Mouse (Mus musculus): Measurements from ENCODE around the gene Reep1. TPM values are rescaled to one million over a fixed set of nuclear protein-coding genes. Genes with fewer than 3 reads are reported as not detected.

Reep1 gene
- total RNA-seq, 2 experiments from 2014 or later: 173 to 187 TPM

DNA sequence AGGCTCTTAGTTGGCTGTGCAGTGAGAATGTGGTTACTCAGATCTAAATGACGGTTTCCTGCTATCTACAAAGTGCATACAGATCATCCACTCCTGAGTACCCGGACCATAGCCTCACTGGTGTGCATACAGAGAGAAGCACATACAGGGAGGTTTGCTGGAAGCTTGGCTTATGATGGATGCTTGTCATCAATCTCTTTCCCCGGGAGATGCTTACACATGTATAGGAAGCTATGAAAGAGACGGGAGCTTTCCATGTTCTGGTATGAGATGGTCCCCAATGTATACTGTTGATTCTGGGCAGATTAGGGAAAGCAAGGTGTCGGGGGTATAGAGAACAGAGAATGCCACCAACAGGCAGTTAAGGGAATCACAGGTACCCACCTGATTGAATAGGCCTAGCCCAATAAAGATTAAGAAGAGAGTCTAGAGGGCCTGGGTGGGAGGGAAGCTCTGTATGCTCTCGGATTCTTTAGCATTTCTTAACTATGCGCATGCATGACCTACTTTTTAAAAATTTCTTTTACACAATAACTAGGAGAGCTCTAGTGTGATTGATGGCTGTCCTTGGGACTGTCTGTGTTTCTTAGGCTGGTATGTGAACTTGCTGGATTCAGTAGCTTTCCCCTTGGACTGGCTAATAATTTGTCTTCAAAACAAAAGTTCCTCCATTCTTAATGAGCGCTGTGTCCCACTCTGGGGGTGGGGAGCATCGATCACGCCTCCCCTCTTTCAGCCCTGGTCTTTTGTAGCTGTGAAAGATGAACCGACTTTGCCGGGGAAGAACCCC is 62.7 kb downstream of the Reep1 start:
- intact Hi-C loops (cut with DNase I): loop anchor here (5.0 kb wide), 1 partner anchor 63 kb away; the partner anchor contains the start of gene Reep1
- DNase-seq (ENCODE audit: extremely low spot score in 1 of 2, low spot score in 2 of 2): no peak

DNA sequence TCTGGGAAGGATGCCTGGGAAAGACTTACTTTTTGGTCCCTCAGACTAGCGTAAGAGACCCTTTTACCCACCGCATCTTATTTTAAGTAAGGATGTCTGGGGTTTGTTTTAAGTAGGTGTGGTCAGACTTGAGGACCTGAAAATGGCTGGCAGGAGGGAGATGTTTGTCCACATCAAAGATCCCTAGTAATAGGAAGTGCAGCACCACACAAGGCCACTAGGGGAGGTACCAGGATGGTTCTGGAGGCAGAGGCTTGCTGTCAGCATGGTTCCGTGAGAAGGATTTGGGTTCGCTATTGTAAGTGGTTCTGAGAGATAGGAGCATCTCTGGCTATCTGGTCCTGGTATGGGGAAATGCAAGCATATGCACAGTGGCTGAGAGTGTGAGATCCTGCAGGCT is 63.5 kb downstream of the Reep1 start:
- intact Hi-C loops (cut with DNase I): loop anchor here (5.0 kb wide), 1 partner anchor 64 kb away; the partner anchor contains the start of gene Reep1
- no peak for DNase-seq (ENCODE audit: extremely low spot score in 1 of 2, low spot score in 2 of 2)

DNA sequence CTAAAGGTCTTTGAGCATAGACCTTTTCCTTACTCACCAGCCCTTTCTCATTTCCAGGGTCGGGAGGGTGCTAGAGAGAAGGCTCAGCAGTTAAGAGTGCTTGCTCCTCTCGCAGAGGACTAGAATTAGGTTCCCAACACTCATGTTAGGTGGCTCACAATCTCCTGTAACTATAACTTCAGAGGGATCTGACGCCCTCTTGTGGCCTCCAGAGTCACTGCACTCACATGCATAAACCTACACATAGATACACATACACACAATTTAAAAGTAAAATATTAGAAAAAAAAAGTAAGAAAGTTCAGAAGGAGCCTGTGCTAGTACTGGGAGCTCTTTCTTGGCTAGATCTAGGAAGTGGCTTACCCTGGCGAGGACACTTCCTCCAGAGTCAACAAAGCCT is 63.9 kb downstream of the Reep1 start:
- intact Hi-C loops (cut with DNase I): loop anchor here (5.0 kb wide), 1 partner anchor 64 kb away; the partner anchor contains the start of gene Reep1

DNA sequence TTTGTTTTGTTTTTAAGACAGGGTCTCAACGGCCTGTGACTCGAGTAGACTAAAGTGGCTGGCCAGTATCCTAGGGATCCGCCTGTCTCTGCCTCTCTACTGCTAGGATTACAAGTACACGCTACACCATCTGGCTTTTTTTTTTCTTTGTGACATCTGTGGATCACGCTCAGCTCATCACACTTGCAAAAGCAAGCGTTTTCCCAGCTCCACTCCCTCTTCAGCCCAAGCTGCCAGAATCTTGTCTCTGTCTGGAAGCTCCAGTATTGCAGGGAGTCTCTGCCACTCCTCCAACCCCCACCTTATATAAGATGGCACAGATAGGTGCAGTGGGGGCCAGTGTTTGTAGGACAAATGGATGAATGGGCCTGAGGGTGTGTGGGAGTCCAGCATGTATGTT is 64.8 kb downstream of the Reep1 start:
- intact Hi-C loops (cut with DNase I): loop anchor here (5.0 kb wide), 1 partner anchor 65 kb away; the partner anchor contains the start of gene Reep1
- DNase-seq (ENCODE audit: extremely low spot score in 1 of 2, low spot score in 2 of 2): peak; percentile 45 to 63

More for the DNA sequence above, 63.9 kb downstream of the Reep1 start:
- no peak for DNase-seq (ENCODE audit: extremely low spot score in 1 of 2, low spot score in 2 of 2)

DNA sequence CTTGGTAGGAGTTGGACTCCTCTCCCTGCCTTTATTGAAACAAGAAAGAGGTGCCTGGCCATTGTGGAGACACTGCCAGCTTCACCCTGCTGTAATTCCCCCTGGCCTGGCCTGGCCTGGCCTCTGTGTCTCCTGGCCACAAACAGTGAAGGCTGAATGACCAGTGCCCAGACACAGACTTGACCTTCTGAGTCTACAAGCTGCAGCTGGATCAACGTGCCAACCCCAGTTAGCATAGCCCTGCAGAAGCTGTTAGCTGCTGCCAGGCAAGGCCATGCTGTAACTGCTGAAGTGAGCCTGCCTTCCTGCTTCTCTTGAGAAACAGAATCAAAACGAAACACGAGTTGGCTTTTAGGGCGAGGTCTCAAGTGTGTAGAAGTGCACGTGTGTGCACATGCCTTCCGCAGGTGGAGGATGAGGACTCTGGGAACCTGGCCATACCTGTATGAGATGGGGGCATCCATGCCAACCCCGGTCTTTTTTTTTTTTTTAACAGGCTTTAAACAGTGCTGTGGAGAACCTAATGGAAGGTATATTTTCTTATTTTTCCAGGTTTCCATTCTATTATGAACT is 65.4 kb downstream of the Reep1 start:
- DNase-seq (ENCODE audit: extremely low spot score in 1 of 2, low spot score in 2 of 2): no peak
- intact Hi-C loops (cut with DNase I): loop anchor here (5.0 kb wide), 1 partner anchor 65 kb away; the partner anchor contains the start of gene Reep1

DNA sequence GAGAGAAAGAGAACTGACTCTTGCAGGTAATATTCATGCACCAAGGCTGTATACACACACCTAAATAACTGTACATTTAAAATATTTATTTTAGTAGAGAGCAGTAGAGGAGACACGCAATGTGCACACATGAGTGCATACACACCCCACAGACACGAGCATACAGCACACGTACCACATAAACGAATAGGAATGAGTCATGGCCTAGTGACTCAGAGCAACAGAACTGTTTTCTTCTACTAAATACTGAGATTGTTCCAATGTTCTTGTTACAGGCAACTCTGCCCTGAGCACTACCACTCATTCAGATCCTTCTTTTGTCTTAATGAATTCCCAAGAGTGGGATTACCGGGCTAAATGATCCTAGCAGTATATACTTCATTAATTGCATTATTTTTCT is 70.7 kb downstream of the Reep1 start:
- no peak for DNase-seq (ENCODE audit: extremely low spot score in 1 of 2, low spot score in 2 of 2)
- intact Hi-C loops (cut with DNase I): no loop called here

DNA sequence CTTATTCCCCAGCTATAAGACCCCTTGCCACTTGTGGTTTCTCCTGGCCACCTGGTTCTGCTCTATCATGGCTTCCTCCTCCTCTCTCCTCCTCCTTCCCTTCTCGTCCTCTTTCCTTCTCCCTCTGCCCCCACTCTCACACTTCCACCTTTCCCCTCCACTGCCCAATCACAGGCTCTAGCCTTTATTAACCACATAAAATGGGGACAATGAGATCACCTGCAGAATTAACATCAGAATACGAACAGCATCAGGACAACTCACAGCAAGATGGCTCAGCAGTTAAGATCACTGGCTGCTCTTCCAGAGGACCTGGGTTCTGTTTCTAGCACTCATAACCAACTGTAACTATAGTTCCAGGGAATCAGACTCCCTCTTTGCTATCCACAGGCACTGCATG is 72.5 kb downstream of the Reep1 start:
- no peak for DNase-seq (ENCODE audit: extremely low spot score in 1 of 2, low spot score in 2 of 2)
- intact Hi-C loops (cut with DNase I): no loop called here

DNA sequence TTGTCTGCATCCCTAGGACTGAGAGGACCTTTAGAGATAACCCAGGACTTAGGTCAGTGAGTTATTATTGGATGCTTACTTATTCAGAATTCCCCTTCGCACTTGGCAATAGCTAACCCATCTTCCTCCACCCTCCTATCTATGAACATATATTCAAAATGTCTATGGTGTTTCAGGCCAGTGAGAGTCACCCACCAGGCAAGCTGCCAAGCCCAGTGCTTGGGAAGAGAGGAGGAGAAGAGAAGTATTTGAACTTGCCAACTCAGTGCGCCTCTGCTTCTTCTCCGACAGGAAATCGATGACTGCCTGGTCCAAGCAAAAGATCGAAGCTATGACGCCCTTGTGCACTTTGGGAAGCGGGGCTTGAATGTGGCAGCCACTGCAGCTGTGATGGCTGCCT is 73.1 kb downstream of the Reep1 start:
- intact Hi-C loops (cut with DNase I): no loop called here
- DNase-seq (ENCODE audit: extremely low spot score in 1 of 2, low spot score in 2 of 2): no peak

DNA sequence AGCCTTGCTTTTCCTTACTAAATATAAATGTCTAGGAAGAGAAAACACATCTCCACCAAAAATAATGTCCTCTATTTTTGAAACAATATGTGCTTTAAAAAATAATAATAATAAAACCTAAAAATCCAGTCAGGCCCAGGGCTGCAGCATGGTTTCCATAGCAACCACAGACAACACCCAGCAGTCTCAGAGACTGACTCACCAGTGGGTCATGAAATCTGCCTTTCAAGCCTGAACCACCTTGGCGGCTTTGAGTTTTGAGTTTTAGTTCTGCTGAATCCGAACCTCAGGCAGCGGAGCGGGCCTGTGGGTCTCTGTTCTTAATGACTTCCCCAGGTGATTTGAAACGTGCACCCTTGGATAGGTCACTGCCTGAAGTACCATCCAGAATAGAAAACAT is 75.8 kb downstream of the Reep1 start:
- intact Hi-C loops (cut with DNase I): no loop called here
- no peak for DNase-seq (ENCODE audit: extremely low spot score in 1 of 2, low spot score in 2 of 2)

DNA sequence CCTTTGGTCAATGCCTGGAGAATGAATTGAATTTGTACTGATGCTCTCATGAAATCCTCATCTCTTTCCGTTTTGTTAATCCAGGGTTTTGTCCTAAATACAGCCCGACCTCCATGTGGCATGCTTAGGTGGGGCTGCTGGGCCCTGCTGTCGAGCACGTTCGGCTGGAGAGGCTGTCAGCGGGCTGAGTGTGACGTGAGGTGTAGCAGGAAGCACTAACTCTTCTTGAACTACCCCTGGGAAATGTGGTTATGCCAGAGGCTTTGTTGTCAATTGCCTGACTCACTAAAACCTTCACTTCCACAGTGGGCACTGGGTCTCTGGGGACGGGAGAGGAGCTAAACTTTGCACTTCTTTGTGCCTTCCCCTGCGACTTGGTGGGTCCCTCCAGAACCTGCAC is 81.0 kb downstream of the Reep1 start:
- DNase-seq (ENCODE audit: extremely low spot score in 1 of 2, low spot score in 2 of 2): no peak
- intact Hi-C loops (cut with DNase I): no loop called here

DNA sequence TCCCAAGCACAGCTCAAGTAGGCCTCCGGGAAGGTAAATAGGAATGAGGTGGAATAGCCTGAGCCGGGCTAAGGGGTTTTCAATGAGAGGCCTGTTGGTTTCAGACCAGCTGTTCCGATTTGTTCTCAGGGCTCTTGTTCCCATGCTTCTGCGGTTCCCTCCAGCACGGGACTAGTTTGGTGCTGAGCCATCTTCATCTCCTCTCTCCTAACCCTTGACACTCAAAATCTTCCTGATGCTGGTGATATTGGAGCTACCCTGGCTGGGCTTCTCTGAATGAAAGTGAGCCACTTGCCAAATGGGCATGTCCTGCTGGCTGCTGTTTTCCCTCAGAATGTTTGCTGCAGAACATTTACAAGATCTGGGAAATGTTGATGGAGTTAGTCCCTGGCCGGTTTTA is 84.4 kb downstream of the Reep1 start:
- DNase-seq (ENCODE audit: extremely low spot score in 1 of 2, low spot score in 2 of 2): no peak
- intact Hi-C loops (cut with DNase I): no loop called here

DNA sequence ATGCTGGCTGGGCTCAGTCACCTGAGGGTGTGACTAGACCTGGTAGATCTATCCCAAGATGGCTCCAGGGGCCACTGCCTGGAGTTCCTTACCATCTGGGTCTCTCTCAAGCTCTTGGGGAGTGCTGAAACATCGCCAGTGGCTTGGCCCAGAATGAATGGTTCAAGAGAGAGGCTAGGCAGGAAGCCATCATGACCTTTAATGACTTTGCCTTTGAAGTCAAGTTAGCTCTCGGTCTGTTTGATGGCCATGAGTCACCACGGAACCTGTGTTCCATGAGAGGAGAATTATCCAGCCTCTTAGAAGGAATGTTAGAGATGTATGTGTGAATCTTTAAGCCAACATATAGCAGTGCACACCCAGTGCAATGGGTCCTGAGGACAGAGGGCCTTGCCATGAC is 92.0 kb downstream of the Reep1 start:
- intact Hi-C loops (cut with DNase I): no loop called here
- DNase-seq (ENCODE audit: extremely low spot score in 1 of 2, low spot score in 2 of 2): no peak

DNA sequence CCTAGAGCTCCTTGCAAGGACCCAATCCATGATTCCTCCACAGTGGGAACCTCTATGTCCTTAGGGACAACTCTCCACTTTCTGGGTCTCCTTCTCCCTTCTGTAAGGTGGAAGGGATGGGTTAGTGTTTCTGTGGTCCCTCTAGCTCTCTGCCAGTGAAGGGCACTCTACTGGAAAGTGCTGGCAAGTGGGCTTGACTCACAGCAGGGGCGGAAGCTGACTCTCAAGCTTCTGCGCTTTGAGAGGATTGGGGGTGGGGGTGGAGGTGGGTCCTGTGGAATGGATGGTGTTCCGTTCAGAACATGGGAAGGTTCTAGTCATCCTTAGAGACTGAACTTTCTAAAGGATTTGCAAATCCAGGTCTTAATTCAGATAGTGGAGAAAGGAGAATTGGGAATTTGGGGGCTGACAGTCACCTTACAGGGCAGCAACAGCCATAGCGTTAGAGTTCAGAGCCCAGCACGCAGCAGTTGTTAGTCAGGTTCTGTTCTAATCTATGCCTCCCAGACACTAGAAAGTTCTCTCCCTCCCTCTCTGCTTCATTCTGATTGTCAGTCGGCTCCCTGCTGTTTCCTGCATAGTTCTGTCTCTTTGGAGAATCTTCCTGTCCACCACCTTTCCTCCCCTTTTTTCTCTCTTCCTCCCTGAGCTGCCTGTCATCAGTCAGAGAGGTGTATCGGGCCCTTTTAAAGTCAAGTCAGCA is 93.8 kb downstream of the Reep1 start:
- no peak for DNase-seq (ENCODE audit: extremely low spot score in 1 of 2, low spot score in 2 of 2)
- intact Hi-C loops (cut with DNase I): loop anchor here (5.0 to 10.0 kb wide), 5 partner anchors 94 to 656 kb away; partner anchors contain the start of genes Kdm3a, Reep1 and Thnsl2

DNA sequence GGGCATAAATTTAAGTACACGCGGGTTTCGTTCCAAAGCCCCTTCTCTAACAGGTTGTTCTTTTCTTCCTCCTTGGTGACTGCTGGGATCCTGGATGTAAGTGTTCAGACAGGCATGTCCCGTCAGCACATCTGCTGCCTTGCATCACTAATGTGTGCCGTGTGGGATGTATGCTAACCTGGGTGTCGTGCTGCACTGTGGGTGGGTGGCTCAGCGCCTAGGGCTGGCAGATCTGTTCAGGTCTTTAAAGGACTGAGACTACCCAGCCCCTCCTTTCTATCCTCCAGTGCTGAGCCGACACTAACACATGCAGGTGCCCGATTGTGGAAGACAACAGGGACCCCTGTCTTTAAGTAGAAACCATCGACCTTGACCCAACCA is 94.3 kb downstream of the Reep1 start:
- DNase-seq (ENCODE audit: extremely low spot score in 1 of 2, low spot score in 2 of 2): peak in 1 of 2 experiments; percentile 22
- intact Hi-C loops (cut with DNase I): loop anchor here (5.0 to 10.0 kb wide), 5 partner anchors 94 to 657 kb away; partner anchors contain the start of genes Kdm3a, Reep1 and Thnsl2

DNA sequence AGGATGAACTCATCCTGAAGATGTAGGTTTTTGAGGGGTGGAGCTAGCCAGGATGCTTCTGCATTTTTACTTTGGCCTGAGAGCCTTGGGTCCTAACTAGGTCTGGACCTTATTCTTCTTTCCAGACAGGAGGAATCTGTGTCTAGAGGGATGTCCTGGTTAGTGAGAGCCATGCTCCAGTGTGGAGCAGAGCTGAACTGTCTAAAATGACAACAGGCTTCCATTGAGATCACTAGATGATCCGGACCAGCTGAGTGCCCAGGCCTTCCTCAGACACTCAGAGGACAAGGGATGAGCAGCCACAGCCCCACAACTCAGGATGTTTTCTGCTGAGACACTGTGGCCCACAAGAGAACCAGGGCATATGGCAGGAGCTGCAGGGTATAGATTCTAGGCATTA is 96.2 kb downstream of the Reep1 start:
- intact Hi-C loops (cut with DNase I): loop anchor here (5.0 to 10.0 kb wide), 5 partner anchors 96 to 659 kb away; partner anchors contain the start of genes Kdm3a, Reep1 and Thnsl2
- DNase-seq (ENCODE audit: extremely low spot score in 1 of 2, low spot score in 2 of 2): no peak

DNA sequence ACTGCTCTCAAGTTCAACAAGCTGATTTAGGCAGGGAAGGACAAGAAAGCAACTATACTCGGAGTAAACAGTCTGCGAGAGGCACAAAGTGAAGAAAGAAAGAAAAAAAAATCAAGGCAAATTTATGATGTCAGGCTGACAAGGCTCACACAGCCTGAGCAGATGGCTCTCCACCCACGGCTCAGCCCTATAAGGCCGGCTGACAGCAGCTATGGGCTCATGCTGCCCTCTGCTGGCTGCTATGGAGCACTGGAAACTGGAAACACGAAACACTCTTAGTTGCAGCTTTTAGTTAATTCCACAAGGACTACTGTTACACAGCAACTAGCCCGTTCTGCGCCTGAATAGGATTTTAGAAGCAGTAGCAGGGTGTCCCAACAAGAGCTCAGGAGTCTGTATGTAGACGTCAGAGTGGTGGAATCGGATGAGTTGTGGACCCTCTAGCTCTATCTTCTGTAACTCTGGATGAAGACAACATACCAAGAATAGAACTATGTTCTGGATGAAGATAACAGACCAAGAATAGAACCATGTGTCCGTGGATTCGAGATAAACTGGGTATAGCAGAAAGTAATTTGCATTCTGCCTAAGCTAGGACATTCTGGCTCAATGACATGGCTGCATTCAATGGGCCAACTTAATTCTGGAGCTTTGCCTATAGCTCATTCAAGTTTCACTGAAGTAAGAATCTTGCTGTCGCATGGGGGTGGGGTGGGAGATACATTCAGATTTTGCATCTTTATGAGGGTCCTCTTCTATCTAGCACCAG is 96.9 kb downstream of the Reep1 start:
- DNase-seq (ENCODE audit: extremely low spot score in 1 of 2, low spot score in 2 of 2): peak; percentile 75 to 82
- intact Hi-C loops (cut with DNase I): loop anchor here (5.0 to 10.0 kb wide), 5 partner anchors 97 to 659 kb away; partner anchors contain the start of genes Kdm3a, Reep1 and Thnsl2

DNA sequence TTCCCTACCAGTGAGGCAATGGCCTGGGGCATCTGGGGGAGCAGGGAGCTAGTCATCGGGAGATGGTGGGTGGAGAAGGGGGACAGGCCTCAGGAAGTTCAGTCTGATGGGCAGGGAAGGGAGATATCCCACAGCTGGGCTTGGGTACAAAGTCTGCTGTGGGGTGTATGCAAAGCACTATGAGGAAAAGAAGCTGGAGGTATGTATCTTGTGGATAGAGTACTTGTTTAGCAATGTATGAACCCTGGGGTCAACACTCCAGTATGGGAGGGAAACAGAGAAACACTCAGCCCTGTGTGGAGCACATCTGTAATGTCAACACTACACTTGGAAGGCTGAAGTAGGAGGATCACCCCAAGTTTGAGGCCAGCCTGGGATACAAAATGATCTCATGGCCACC is 99.4 kb downstream of the Reep1 start:
- intact Hi-C loops (cut with DNase I): loop anchor here (5.0 to 10.0 kb wide), 3 partner anchors 194 to 662 kb away; partner anchors contain the start of gene Thnsl2
- DNase-seq (ENCODE audit: extremely low spot score in 1 of 2, low spot score in 2 of 2): no peak

DNA sequence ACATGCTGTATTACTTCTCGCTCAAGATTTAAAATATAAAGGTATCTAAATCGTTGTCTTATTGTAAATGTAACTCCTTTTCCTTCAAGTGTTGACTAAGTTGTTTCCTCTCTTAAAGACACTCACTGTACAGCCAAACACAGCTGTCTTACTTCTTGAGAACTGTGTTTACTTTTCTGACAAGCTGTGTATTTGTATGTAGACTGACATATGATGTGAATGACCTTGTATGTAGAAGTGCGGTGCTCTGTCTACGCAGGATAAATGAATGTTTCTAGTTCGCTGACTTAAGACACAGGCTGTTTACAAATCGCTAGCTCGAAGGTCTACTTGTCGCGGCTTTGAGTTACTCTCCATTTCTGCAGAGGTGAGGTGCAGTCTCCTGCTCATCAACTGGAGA is 102.5 kb downstream of the Reep1 start:
- intact Hi-C loops (cut with DNase I): loop anchor here (5.0 to 10.0 kb wide), 3 partner anchors 198 to 665 kb away; partner anchors contain the start of gene Thnsl2
- no peak for DNase-seq (ENCODE audit: extremely low spot score in 1 of 2, low spot score in 2 of 2)
